Mouse (Mus musculus) testis, adult 2 months (tissue): ENCODE measurements around the gene Mast4.

ENCODE experiments used
- CTCF ChIP-seq: fragments of 200-500 bp; IDR thresholded peaks from 2 replicates; pipeline ENCODE4 v1.5.1; 2012; ENCODE audit warnings: low read depth, mild to moderate bottlenecking, inconsistent platforms, low read length, moderate library complexity; ENCODE audit not compliant: control insufficient read depth, insufficient read depth, insufficient replicate concordance
- POLR2A ChIP-seq: fragments of 200-500 bp; IDR thresholded peaks from 2 replicates; pipeline ENCODE4 v1.6.1; 2012; ENCODE audit warnings: low read depth, mild to moderate bottlenecking, inconsistent platforms, low read length, moderate library complexity; ENCODE audit not compliant: control insufficient read depth

DNA sequence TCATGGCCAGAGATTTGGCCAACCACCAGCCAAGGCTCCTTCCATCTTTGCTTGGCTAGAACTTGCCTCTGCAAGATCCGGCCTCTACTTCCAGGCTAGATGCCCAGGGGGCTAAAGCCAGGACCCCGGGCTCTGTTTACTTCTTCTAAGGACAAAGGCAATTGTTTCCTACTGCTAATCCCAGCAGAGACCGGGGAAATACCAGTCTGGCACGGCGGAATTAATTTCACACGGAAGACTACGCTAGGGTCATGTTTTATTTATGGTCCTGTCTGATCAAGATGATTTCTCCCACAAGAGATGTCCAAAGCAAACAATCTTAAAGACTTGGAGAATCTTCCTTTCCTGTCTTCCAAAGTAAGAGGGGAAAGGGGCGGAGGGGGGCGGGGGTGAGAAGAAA, 1.6 kb downstream of the Mast4 start:
- TF ChIP-seq CTCF (no peak), POLR2A (no peak)
